Mouse (Mus musculus) ES-Bruce4 (cell line): ENCODE results near the gene Mnat1. TPM values are rescaled to one million over a fixed set of nuclear protein-coding genes. Genes with fewer than 3 reads are reported as not detected.
A peak's percentile ranks its signal among the peaks of the same experiment; 100 is the strongest.

ENCODE experiments used
- H3K27ac ChIP-seq: 2 replicates; pipeline ENCODE4 v1.5.1; 2012; ENCODE audit warnings: low read length, inconsistent platforms; ENCODE audit not compliant: insufficient read depth
- H3K27me3 ChIP-seq: 2 replicates; pipeline ENCODE4 v1.6.1; 2012; ENCODE audit warnings: mild to moderate bottlenecking, low read length, inconsistent platforms; ENCODE audit not compliant: control insufficient read depth, poor library complexity, insufficient read depth, severe bottlenecking
- H3K36me3 ChIP-seq: 2 replicates; pipeline ENCODE4 v1.6.1; 2012; ENCODE audit warnings: inconsistent platforms, mild to moderate bottlenecking, low read length, moderate library complexity; ENCODE audit not compliant: control insufficient read depth, poor library complexity, insufficient read depth, severe bottlenecking
- H3K4me1 ChIP-seq: one replicate; pipeline ENCODE4 v1.8.1; 2011; ENCODE audit warnings: low read length; ENCODE audit not compliant: control insufficient read depth, insufficient read depth
- H3K4me3 ChIP-seq: 2 replicates; pipeline ENCODE4 v1.5.1; 2011; ENCODE audit warnings: low read depth, mild to moderate bottlenecking, low read length
- H3K9ac ChIP-seq: 2 replicates; pipeline ENCODE4 v1.6.1; 2012; ENCODE audit warnings: low read depth, mild to moderate bottlenecking, inconsistent platforms; ENCODE audit not compliant: poor library complexity, severe bottlenecking
- H3K9me3 ChIP-seq: replicated peaks from 2 replicates; pipeline ENCODE4 v1.6.1; 2012; ENCODE audit warnings: mild to moderate bottlenecking, low read length, inconsistent platforms; ENCODE audit not compliant: control insufficient read depth, poor library complexity, insufficient read depth, severe bottlenecking
- CTCF ChIP-seq: IDR thresholded peaks from one replicate; pipeline ENCODE4 v1.8.1; 2011; ENCODE audit warnings: low read depth, low read length
- EP300 ChIP-seq: IDR thresholded peaks from 2 replicates; pipeline ENCODE4 v1.6.1; 2011; ENCODE audit warnings: low read depth, low read length; ENCODE audit not compliant: insufficient read depth
- POLR2A ChIP-seq: IDR thresholded peaks from one replicate; pipeline ENCODE4 v1.8.1; 2011; ENCODE audit warnings: low read length; ENCODE audit not compliant: insufficient read depth
- polyA plus RNA-seq: library from polyadenylated mRNA; stranded (reverse); fragments of >200 nt; gene quantifications from 2 replicates; pipeline ENCODE4 v1.2.4, GENCODE M21; 2011; ENCODE audit warnings: low read depth; ENCODE audit not compliant: missing spikeins, insufficient read depth, insufficient read length

Gene Mnat1
- polyA plus RNA-seq, 1 experiment: 77.6 TPM

- no peaks in the 10 kb centered on the region for H3K27me3 ChIP-seq
- H3K9ac ChIP-seq: no peak overlapping the region
- no peaks in the 10 kb centered on the region for H3K9me3 ChIP-seq
- no peaks in the 10 kb centered on the region for H3K4me1 ChIP-seq
- TF ChIP-seq EP300 (no peak), CTCF (no peak), POLR2A (no peak)
- H3K4me3 ChIP-seq: no peak overlapping the region
- H3K36me3 ChIP-seq: no peaks in the 10 kb centered on the region
- H3K27ac ChIP-seq: no peak overlapping the region
These were observed 86.9 kb downstream of the Mnat1 start for GRCm38 (mm10) chr12:73210454-73210853.

GRCm38 (mm10) chr12:73215773-73216172, 92.3 kb downstream of the Mnat1 start:
- Histone ChIP-seq H3K9ac (no peak overlapping the region), H3K36me3 (peaks cover 5% of the 10 kb centered on the region), H3K9me3 (no peaks in the 10 kb centered on the region), H3K4me1 (no peaks in the 10 kb centered on the region), H3K27ac (no peak overlapping the region), H3K27me3 (no peaks in the 10 kb centered on the region), H3K4me3 (no peak overlapping the region)
- TF ChIP-seq CTCF (no peak), POLR2A (no peak), EP300 (no peak)

- Histone ChIP-seq H3K36me3 (peaks cover 5% of the 10 kb centered on the region), H3K27ac (no peak overlapping the region), H3K9ac (no peak overlapping the region)
These were observed 95.1 kb downstream of the Mnat1 start for GRCm38 (mm10) chr12:73218632-73219031.

GRCm38 (mm10) chr12:73221235-73221634, 97.7 kb downstream of the Mnat1 start:
- H3K27me3 ChIP-seq: no peaks in the 10 kb centered on the region
- no peaks in the 10 kb centered on the region for H3K4me1 ChIP-seq
- no peak overlapping the region for H3K4me3 ChIP-seq
- no peak for TF ChIP-seq CTCF
- TF ChIP-seq POLR2A: no peak
- TF ChIP-seq EP300: no peak
- peaks cover 5% of the 10 kb centered on the region for H3K36me3 ChIP-seq
- H3K9ac ChIP-seq: no peak overlapping the region
- H3K9me3 ChIP-seq: no peaks in the 10 kb centered on the region
- no peak overlapping the region for H3K27ac ChIP-seq

More at GRCm38 (mm10) chr12:73218632-73219031, 95.1 kb downstream of the Mnat1 start:
- Histone ChIP-seq H3K27me3 (no peaks in the 10 kb centered on the region), H3K4me3 (no peak overlapping the region), H3K4me1 (no peaks in the 10 kb centered on the region), H3K9me3 (no peaks in the 10 kb centered on the region)
- peak; percentile 16 for TF ChIP-seq CTCF
- no peak for TF ChIP-seq POLR2A

- Histone ChIP-seq H3K9ac (no peak overlapping the region), H3K27ac (no peak overlapping the region), H3K27me3 (no peaks in the 10 kb centered on the region), H3K4me1 (no peaks in the 10 kb centered on the region), H3K9me3 (no peaks in the 10 kb centered on the region), H3K4me3 (no peak overlapping the region), H3K36me3 (peaks cover 4% of the 10 kb centered on the region)
- TF ChIP-seq EP300 (no peak), POLR2A (no peak), CTCF (no peak)
These were observed 100.4 kb downstream of the Mnat1 start for GRCm38 (mm10) chr12:73223872-73224271.

- TF ChIP-seq CTCF (no peak), EP300 (no peak), POLR2A (no peak)
- H3K27ac ChIP-seq: no peak overlapping the region
- H3K9me3 ChIP-seq: no peaks in the 10 kb centered on the region
- no peak overlapping the region for H3K9ac ChIP-seq
- no peaks in the 10 kb centered on the region for H3K36me3 ChIP-seq
- no peaks in the 10 kb centered on the region for H3K27me3 ChIP-seq
- H3K4me3 ChIP-seq: no peak overlapping the region
- no peaks in the 10 kb centered on the region for H3K4me1 ChIP-seq
These were observed 104.9 kb downstream of the Mnat1 start for GRCm38 (mm10) chr12:73228427-73228826.
